Mouse (Mus musculus) embryo, embryonic 11 days (tissue): ENCODE results near the gene Stx18.

Experiments
- DNase-seq: peaks from one replicate; pipeline ENCODE4 v3.0.0-alpha.2; 2015

Gene Stx18

GRCm38 (mm10) chr5:38082589-38082988, 44.0 kb downstream of the Stx18 start:
- peak; percentile 24 for DNase-seq

- peak; percentile 27 for DNase-seq
Observed at GRCm38 (mm10) chr5:38083362-38083761, 44.8 kb downstream of the Stx18 start.

- DNase-seq: peak; percentile 75
Observed at GRCm38 (mm10) chr5:38084616-38085015, 46.1 kb downstream of the Stx18 start.

- DNase-seq: peak; percentile 85
Observed at GRCm38 (mm10) chr5:38085561-38086392, 47.2 kb downstream of the Stx18 start.

- no peak for DNase-seq
Observed at GRCm38 (mm10) chr5:38090111-38090510, 51.6 kb downstream of the Stx18 start.

- no peak for DNase-seq
Observed at GRCm38 (mm10) chr5:38090581-38090980, 52.0 kb downstream of the Stx18 start.

GRCm38 (mm10) chr5:38091046-38091965, 52.8 kb downstream of the Stx18 start:
- DNase-seq: peak; percentile 81

- no peak for DNase-seq
Observed at GRCm38 (mm10) chr5:38091966-38092304, 53.4 kb downstream of the Stx18 start.

- DNase-seq: no peak
Observed at GRCm38 (mm10) chr5:38094331-38094730, 55.8 kb downstream of the Stx18 start.

GRCm38 (mm10) chr5:38097501-38098093, 59.1 kb downstream of the Stx18 start:
- peak; percentile 41 for DNase-seq

- no peak for DNase-seq
Observed at GRCm38 (mm10) chr5:38099139-38099676, 60.7 kb downstream of the Stx18 start.

- DNase-seq: no peak
Observed at GRCm38 (mm10) chr5:38102945-38103344, 64.4 kb downstream of the Stx18 start.

- peak; percentile 53 for DNase-seq
Observed at GRCm38 (mm10) chr5:38106080-38106697, 67.6 kb downstream of the Stx18 start.

GRCm38 (mm10) chr5:38106807-38107206, 68.3 kb downstream of the Stx18 start:
- DNase-seq: no peak

- no peak for DNase-seq
Observed at GRCm38 (mm10) chr5:38114526-38114925, 76.0 kb downstream of the Stx18 start.

GRCm38 (mm10) chr5:38117056-38117455, 78.5 kb downstream of the Stx18 start:
- no peak for DNase-seq

- DNase-seq: no peak
Observed at GRCm38 (mm10) chr5:38119268-38119667, 80.7 kb downstream of the Stx18 start.

GRCm38 (mm10) chr5:38121699-38122098, 83.2 kb downstream of the Stx18 start:
- no peak for DNase-seq

GRCm38 (mm10) chr5:38126519-38127306, 88.2 kb downstream of the Stx18 start:
- no peak for DNase-seq

GRCm38 (mm10) chr5:38129339-38129738, 90.8 kb downstream of the Stx18 start:
- DNase-seq: no peak

GRCm38 (mm10) chr5:38136247-38136646, 97.7 kb downstream of the Stx18 start:
- no peak for DNase-seq

GRCm38 (mm10) chr5:38137163-38137562, 98.6 kb downstream of the Stx18 start:
- DNase-seq: no peak
